Mouse (Mus musculus) megakaryocyte, embryonic 14.5 days (primary cell): Measurements from ENCODE around the gene Smoc1. TPM values are rescaled to one million over a fixed set of nuclear protein-coding genes. Genes with fewer than 3 reads are reported as not detected.

Source experiments
- H3K27me3 ChIP-seq: replicated peaks from 2 replicates; pipeline ENCODE3; 2012; ENCODE audit warnings: inconsistent platforms
- H3K36me3 ChIP-seq: replicated peaks from 2 replicates; pipeline ENCODE3; 2012; ENCODE audit warnings: low read length, inconsistent platforms, mixed read lengths
- H3K4me1 ChIP-seq: 2 replicates; pipeline ENCODE4 v1.6.1; 2012; ENCODE audit warnings: inconsistent platforms
- H3K4me3 ChIP-seq: replicated peaks from 2 replicates; pipeline ENCODE3; 2012; ENCODE audit warnings: moderate library complexity, mild to moderate bottlenecking, inconsistent platforms
- H3K9me3 ChIP-seq: 2 replicates; pipeline ENCODE4 v1.6.1; 2012; ENCODE audit warnings: inconsistent platforms
- FLI1 ChIP-seq: IDR thresholded peaks from 2 replicates; pipeline ENCODE4 v1.6.1; 2012; ENCODE audit warnings: low read length, inconsistent platforms, mixed read lengths
- GATA1 ChIP-seq: IDR thresholded peaks from 3 replicates; pipeline ENCODE4 v1.6.1; 2012; ENCODE audit warnings: mixed read lengths, low read length, inconsistent platforms, borderline replicate concordance
- polyA plus RNA-seq: library from polyadenylated mRNA; stranded (reverse); fragments of >175 nt; gene quantifications from 2 replicates; pipeline ENCODE4 v1.2.3, GENCODE M21; 2012; ENCODE audit warnings: low replicate concordance; ENCODE audit not compliant: insufficient read depth

The Smoc1 gene
- polyA plus RNA-seq, 1 experiment: 0.09 TPM

- Histone ChIP-seq H3K36me3 (no peaks in the 10 kb centered on the region), H3K4me1 (peaks cover 32% of the 10 kb centered on the region), H3K9me3 (no peaks in the 10 kb centered on the region), H3K27me3 (peaks cover 3% of the 10 kb centered on the region), H3K4me3 (no peak overlapping the region)
- TF ChIP-seq FLI1 (no peak), GATA1 (no peak)
Observed at GRCm38 (mm10) chr12:81197468-81198075, 171.0 kb downstream of the Smoc1 start.

GRCm38 (mm10) chr12:81199280-81199955, 172.8 kb downstream of the Smoc1 start:
- TF ChIP-seq FLI1 (no peak), GATA1 (no peak)
- no peaks in the 10 kb centered on the region for H3K36me3 ChIP-seq
- H3K4me1 ChIP-seq: peaks cover 32% of the 10 kb centered on the region

GRCm38 (mm10) chr12:81203226-81203625, 176.6 kb downstream of the Smoc1 start:
- TF ChIP-seq FLI1: no peak
- TF ChIP-seq GATA1: no peak
- H3K4me3 ChIP-seq: no peak overlapping the region
- H3K27me3 ChIP-seq: peaks cover 3% of the 10 kb centered on the region
- H3K9me3 ChIP-seq: no peaks in the 10 kb centered on the region
- H3K36me3 ChIP-seq: no peaks in the 10 kb centered on the region
- peaks cover 10% of the 10 kb centered on the region for H3K4me1 ChIP-seq

More at GRCm38 (mm10) chr12:81199280-81199955, 172.8 kb downstream of the Smoc1 start:
- no peaks in the 10 kb centered on the region for H3K9me3 ChIP-seq
- peaks cover 3% of the 10 kb centered on the region for H3K27me3 ChIP-seq
- H3K4me3 ChIP-seq: peak overlapping the region; percentile 55

- no peak for TF ChIP-seq FLI1
Observed at GRCm38 (mm10) chr12:81205619-81206560, 179.3 kb downstream of the Smoc1 start.

GRCm38 (mm10) chr12:81208559-81208958, 182.0 kb downstream of the Smoc1 start:
- H3K4me3 ChIP-seq: no peak overlapping the region

More at GRCm38 (mm10) chr12:81205619-81206560, 179.3 kb downstream of the Smoc1 start:
- Histone ChIP-seq H3K36me3 (no peaks in the 10 kb centered on the region), H3K4me3 (no peak overlapping the region), H3K27me3 (no peaks in the 10 kb centered on the region), H3K9me3 (no peaks in the 10 kb centered on the region), H3K4me1 (no peaks in the 10 kb centered on the region)

GRCm38 (mm10) chr12:81219339-81219738, 192.7 kb downstream of the Smoc1 start:
- Histone ChIP-seq H3K4me3 (no peak overlapping the region), H3K36me3 (no peaks in the 10 kb centered on the region), H3K27me3 (peaks cover under 1% of the 10 kb centered on the region), H3K9me3 (no peaks in the 10 kb centered on the region), H3K4me1 (no peaks in the 10 kb centered on the region)
- TF ChIP-seq FLI1: no peak
- TF ChIP-seq GATA1: no peak

More at GRCm38 (mm10) chr12:81208559-81208958, 182.0 kb downstream of the Smoc1 start:
- TF ChIP-seq GATA1 (no peak), FLI1 (no peak)
- no peaks in the 10 kb centered on the region for H3K9me3 ChIP-seq
- H3K27me3 ChIP-seq: no peaks in the 10 kb centered on the region
- no peaks in the 10 kb centered on the region for H3K4me1 ChIP-seq
- H3K36me3 ChIP-seq: no peaks in the 10 kb centered on the region

GRCm38 (mm10) chr12:81223276-81223675, 196.7 kb downstream of the Smoc1 start:
- no peak for TF ChIP-seq FLI1
- H3K36me3 ChIP-seq: no peaks in the 10 kb centered on the region
- H3K4me1 ChIP-seq: no peaks in the 10 kb centered on the region
- peaks cover 2% of the 10 kb centered on the region for H3K27me3 ChIP-seq
- H3K9me3 ChIP-seq: no peaks in the 10 kb centered on the region
- no peak overlapping the region for H3K4me3 ChIP-seq

GRCm38 (mm10) chr12:81224843-81225242, 198.2 kb downstream of the Smoc1 start:
- peaks cover 2% of the 10 kb centered on the region for H3K27me3 ChIP-seq
- TF ChIP-seq FLI1 (no peak), GATA1 (no peak)

GRCm38 (mm10) chr12:81225966-81226577, 199.5 kb downstream of the Smoc1 start:
- Histone ChIP-seq H3K4me1 (no peaks in the 10 kb centered on the region), H3K27me3 (peaks cover 2% of the 10 kb centered on the region), H3K4me3 (no peak overlapping the region), H3K9me3 (no peaks in the 10 kb centered on the region), H3K36me3 (no peaks in the 10 kb centered on the region)
- TF ChIP-seq FLI1 (no peak), GATA1 (no peak)

More at GRCm38 (mm10) chr12:81224843-81225242, 198.2 kb downstream of the Smoc1 start:
- Histone ChIP-seq H3K4me3 (no peak overlapping the region), H3K4me1 (no peaks in the 10 kb centered on the region), H3K9me3 (no peaks in the 10 kb centered on the region), H3K36me3 (no peaks in the 10 kb centered on the region)
